Mouse (Mus musculus): Measurements from ENCODE around the gene Relch.
A peak's percentile ranks its signal among the peaks of the same experiment; 100 is the strongest.
"Not testable (repeated sequence)": the region's sequence is repeated elsewhere in the genome, so short reads cannot be mapped to it uniquely, and the experiment has no call there.

The Relch gene

GRCm38 (mm10) chr1:105742481-105742880 lies 78.8 kb downstream of the Relch start:
- DNase-seq (ENCODE audit: extremely low read depth, low read depth, low spot score) = no peak

GRCm38 (mm10) chr1:105746444-105746843 lies 82.8 kb downstream of the Relch start:
- no peak for DNase-seq (ENCODE audit: extremely low read depth, low read depth, low spot score)

DNA sequence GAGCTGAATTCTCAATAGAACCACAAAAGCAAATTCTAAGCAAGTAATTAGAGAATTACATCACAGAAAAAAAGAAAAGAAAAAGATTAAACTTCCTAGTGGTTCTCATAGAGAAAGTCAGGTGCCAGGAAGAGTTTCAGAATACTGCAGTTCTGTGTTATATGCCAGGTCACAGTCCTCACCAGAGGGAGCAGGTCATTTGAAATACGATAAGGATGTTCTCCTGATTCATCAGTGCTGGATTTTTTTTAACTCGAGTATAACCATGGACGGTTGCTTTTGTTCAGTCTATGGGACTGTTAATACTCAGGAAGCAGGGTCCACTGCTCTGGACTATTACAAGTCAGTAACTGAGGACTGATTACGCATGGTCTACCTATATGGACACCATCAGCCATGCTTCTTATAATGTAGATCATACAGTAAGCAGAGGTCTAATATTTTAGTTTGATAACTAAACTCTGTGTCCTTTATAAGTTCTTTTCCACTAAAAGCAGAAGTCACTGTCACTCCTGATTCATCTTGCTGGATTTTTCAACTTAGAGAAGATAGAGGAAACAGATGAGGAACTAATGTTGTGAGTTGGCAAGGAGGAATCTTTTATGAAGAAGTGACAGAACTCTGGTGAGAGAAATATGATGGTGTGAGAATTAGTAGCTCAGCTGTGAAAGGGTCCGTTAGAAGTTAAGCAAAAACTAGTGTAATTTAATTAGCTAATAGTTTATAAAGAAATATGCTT lies 83.4 kb downstream of the Relch start:
- no peak for DNase-seq (ENCODE audit: extremely low read depth, low read depth, low spot score)

- no peak for DNase-seq (ENCODE audit: extremely low read depth, low read depth, low spot score)
Observed at GRCm38 (mm10) chr1:105748091-105748799, 84.6 kb downstream of the Relch start.

DNA sequence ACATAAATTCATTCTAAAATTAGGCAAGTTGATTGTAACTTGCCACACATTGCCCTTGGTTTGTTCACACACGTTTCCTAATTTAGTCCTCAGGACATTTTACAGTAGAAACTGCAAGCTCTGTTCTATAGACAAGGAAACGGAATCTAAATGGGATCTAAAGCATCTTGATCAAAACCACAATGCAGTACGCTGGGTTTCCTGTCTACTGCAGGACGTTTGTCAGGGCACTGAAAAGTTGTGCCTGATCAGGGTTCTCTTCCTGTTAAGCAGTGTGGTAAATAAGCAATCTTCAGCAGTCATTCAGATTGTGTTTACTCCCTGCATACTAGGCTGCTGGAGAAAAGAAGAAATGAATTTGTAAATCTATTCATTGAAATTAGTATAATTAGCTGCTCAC lies 88.5 kb downstream of the Relch start:
- DNase-seq (ENCODE audit: extremely low read depth, low read depth, low spot score) = no peak

- no peak for DNase-seq (ENCODE audit: extremely low read depth, low read depth, low spot score)
Observed at GRCm38 (mm10) chr1:105752944-105753343, 89.3 kb downstream of the Relch start.

GRCm38 (mm10) chr1:105758798-105759197 lies 95.1 kb downstream of the Relch start:
- no peak for DNase-seq (ENCODE audit: extremely low read depth, low read depth, low spot score)

- no peak for DNase-seq (ENCODE audit: extremely low read depth, low read depth, low spot score)
Observed at GRCm38 (mm10) chr1:105759422-105760165, 95.9 kb downstream of the Relch start.

- DNase-seq (ENCODE audit: extremely low read depth, low read depth, low spot score) = no peak
Observed at GRCm38 (mm10) chr1:105765586-105765985, 101.9 kb downstream of the Relch start.

DNA sequence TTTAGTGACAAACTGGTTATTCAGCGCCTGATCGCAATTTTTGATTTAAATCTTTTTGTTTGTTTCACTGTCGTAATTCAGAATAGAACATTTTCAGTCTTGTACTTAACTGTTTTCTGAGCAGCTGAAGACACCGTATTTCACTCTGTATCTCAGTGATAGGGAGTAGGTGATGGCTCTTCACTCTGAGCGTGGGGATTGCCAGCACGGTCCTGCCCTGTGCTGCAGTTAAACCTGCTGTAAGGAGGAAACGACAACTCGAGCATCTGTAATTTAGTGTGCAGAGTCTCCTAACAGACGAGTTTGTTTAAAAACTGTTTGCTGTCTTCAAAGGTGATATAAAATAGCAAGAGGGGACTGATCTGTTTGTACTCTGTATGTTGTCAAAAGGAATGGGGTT lies 102.4 kb downstream of the Relch start:
- DNase-seq (ENCODE audit: extremely low read depth, low read depth, low spot score) = not testable (repeated sequence)

DNA sequence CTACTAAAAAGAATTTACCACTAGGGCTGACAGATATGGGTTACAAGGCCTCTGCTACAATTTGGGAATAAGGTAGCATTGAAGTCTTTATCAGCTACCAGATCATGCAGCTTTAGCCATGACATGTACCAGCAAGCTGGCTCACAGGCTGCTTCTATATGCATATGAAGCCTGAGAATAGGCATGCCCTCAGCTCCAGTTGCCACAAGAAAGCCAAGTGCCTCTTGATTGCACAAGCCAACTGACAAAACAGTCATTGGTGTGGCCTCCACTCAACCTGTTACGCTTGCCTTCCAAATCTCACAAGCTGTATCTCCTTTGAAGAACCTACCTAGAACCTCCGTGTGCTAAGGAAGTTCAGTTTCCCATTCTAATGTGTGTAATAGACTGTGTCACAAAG lies 104.7 kb downstream of the Relch start:
- DNase-seq (ENCODE audit: extremely low read depth, low read depth, low spot score) = peak; percentile 71

GRCm38 (mm10) chr1:105770685-105771084 lies 107.0 kb downstream of the Relch start:
- DNase-seq (ENCODE audit: extremely low read depth, low read depth, low spot score) = no peak

DNA sequence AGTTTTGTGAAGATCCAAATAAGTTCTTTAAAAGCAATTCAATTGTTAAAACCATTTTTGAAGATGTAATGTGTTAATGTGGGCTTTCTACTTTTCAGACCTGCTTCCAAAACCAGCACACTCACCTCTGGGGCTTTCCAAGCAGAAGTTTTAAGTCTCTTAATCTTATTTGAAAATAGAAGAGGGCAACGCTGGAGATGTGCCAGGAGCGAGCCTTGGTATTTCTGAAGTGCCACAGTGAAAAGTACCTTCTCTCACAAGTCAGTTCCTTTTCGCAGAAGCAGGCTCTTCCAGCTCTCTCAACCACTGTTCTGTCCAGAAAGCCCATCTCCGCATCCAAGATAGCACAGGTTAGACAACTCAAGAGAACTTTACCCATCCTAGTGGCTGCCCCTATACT lies 112.8 kb downstream of the Relch start:
- no peak for DNase-seq (ENCODE audit: extremely low read depth, low read depth, low spot score)

GRCm38 (mm10) chr1:105780079-105780456 lies 116.4 kb downstream of the Relch start:
- no peak for DNase-seq (ENCODE audit: extremely low read depth, low read depth, low spot score)

GRCm38 (mm10) chr1:105780457-105781364 lies 117.0 kb downstream of the Relch start, which contains the start of gene Tnfrsf11a:
Tnfrsf11a (plus strand) TSS chr1:105780718.
- DNase-seq (ENCODE audit: extremely low read depth, low read depth, low spot score) = no peak

GRCm38 (mm10) chr1:105781391-105782146 lies 117.9 kb downstream of the Relch start:
- peak; percentile 39 for DNase-seq (ENCODE audit: extremely low read depth, low read depth, low spot score)

DNA sequence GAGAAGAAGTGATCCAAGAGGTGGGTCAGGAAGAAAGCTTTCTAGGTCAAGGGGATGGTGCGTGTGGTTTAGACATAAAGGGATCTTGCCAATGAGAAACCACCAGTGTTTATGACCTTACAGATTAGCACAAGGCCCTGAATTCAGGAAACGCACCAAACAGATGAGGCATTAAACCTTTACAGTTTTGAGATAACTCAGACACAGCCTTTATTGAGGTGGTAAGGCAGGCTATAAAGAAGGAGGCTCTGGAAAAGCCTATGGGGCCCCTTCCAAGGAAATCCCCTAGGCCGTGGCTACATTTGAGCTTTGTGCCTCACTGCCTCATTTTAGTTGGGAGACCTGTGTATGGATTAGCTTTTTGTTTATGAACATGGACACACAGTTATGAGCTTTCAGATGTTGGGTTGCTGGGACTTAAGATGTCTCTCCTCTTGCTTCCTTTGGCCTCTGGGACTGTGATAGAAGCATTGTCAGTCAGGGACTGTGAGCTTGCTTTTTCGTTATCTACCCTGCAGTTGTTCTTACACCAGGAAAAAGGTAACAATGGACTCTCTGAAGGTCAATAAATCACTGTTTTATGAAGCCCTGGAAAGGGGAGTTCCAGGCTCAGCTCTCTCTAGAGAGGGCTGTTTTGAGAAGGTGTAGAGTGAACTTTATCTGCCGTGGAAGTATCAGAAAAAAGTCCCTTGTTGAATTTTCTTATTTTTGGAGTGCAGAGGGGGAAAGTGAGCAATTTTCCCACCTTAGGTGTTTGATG lies 120.8 kb downstream of the Relch start:
- DNase-seq (ENCODE audit: extremely low read depth, low read depth, low spot score) = no peak

DNA sequence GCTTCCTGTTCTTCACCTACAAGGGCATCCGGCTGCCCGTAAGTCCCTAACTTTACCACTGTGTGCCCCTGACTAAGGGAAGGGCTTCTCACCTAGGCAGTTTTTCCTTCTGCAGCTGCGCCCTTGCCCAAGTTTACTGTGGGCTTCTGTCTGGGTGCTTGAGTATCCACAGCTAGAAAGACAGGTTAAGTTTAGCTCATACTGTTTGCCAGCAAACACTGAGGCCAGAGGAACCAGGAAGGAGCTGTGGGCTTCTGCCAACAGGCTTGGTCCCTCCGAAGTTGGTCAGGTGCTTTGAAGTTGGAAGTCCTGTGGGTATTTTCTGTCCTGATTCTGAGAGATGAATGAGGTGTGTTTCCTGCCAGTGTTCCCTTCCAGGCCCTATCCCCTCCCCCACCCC lies 121.5 kb downstream of the Relch start:
- DNase-seq (ENCODE audit: extremely low read depth, low read depth, low spot score) = no peak

- peak; percentile 33 for DNase-seq (ENCODE audit: extremely low read depth, low read depth, low spot score)
Observed at GRCm38 (mm10) chr1:105786731-105787357, 123.2 kb downstream of the Relch start.
